Mouse (Mus musculus) limb, embryonic 14.5 days (tissue): ENCODE data around the gene Trim30c. TPM values are rescaled to one million over a fixed set of nuclear protein-coding genes. Genes with fewer than 3 reads are reported as not detected.

Source experiments
- polyA plus RNA-seq, 2 experiments: library from polyadenylated mRNA; depleted of rRNA in 1 of 2; stranded (reverse) in 1 of 2; unstranded in 1 of 2; fragments of >200 nt; fragmentation: Nextera tagmentation in 1 of 2; extraction: Ambion mirVana in 1 of 2; gene quantifications; 2 replicates each; pipeline versions ENCODE4 v1.2.1 to v1.2.3; 2012 to 2014

The Trim30c gene
- polyA plus RNA-seq, 2 experiments, result 0.14 to 0.24 TPM

Other genes with a start within 250 kb of the Trim30c start
- not detected in 2 replicates for gene Olfm5, start 236.0 kb downstream of the Trim30c start, polyA plus RNA-seq (2012; rRNA removed)
- not detected in 2 replicates for gene Olfm5, start 236.0 kb downstream of the Trim30c start, polyA plus RNA-seq (2014; fragmentation: Nextera tagmentation; extraction: Ambion mirVana)
- 0.05 and 0.08 TPM in 2 replicates for gene Olfr648, start 217.4 kb downstream of the Trim30c start, polyA plus RNA-seq (2012; rRNA removed)
- gene Olfr648, start 217.4 kb downstream of the Trim30c start, polyA plus RNA-seq (2014; fragmentation: Nextera tagmentation; extraction: Ambion mirVana), result 0.21 and 0.35 TPM in 2 replicates
- gene Olfr649, start 204.9 kb downstream of the Trim30c start, polyA plus RNA-seq (2012; rRNA removed), result not detected in 2 replicates
- gene Olfr649, start 204.9 kb downstream of the Trim30c start, polyA plus RNA-seq (2014; fragmentation: Nextera tagmentation; extraction: Ambion mirVana), result not detected in 2 replicates
- 1.1 and 1.4 TPM in 2 replicates for gene Trim6, start 182.0 kb downstream of the Trim30c start, polyA plus RNA-seq (2012; rRNA removed)
- 0.28 and 0.43 TPM in 2 replicates for gene Trim6, start 182.0 kb downstream of the Trim30c start, polyA plus RNA-seq (2014; fragmentation: Nextera tagmentation; extraction: Ambion mirVana)
- 3.4 and 3.5 TPM in 2 replicates for gene Trim34a, start 156.4 kb downstream of the Trim30c start, polyA plus RNA-seq (2012; rRNA removed)
- gene Trim34a, start 156.4 kb downstream of the Trim30c start, polyA plus RNA-seq (2014; fragmentation: Nextera tagmentation; extraction: Ambion mirVana), result 1.6 and 1.9 TPM in 2 replicates
- gene Trim5, start 112.7 kb downstream of the Trim30c start, polyA plus RNA-seq (2012; rRNA removed), result 0.20 and 0.29 TPM in 2 replicates
- 0.10 and 0.25 TPM in 2 replicates for gene Trim5, start 112.7 kb downstream of the Trim30c start, polyA plus RNA-seq (2014; fragmentation: Nextera tagmentation; extraction: Ambion mirVana)
- 6.5 and 9.1 TPM in 2 replicates for gene Trim12a, start 85.4 kb downstream of the Trim30c start, polyA plus RNA-seq (2012; rRNA removed)
- gene Trim12a, start 85.4 kb downstream of the Trim30c start, polyA plus RNA-seq (2014; fragmentation: Nextera tagmentation; extraction: Ambion mirVana), result 5.7 and 6.0 TPM in 2 replicates
- gene Trim34b, start 71.4 kb downstream of the Trim30c start, polyA plus RNA-seq (2012; rRNA removed), result 0.04 and 0.11 TPM in 2 replicates
- gene Trim34b, start 71.4 kb downstream of the Trim30c start, polyA plus RNA-seq (2014; fragmentation: Nextera tagmentation; extraction: Ambion mirVana), result 0.33 TPM in 1 of 2 replicates, not detected in the other
- 3.6 and 4.4 TPM in 2 replicates for gene Trim12c, start 47.5 kb downstream of the Trim30c start, polyA plus RNA-seq (2012; rRNA removed)
- gene Trim12c, start 47.5 kb downstream of the Trim30c start, polyA plus RNA-seq (2014; fragmentation: Nextera tagmentation; extraction: Ambion mirVana), result 1.7 TPM in 2 replicates
- 0.04 and 0.06 TPM in 2 replicates for gene Trim30b, start 31.0 kb downstream of the Trim30c start, polyA plus RNA-seq (2012; rRNA removed)
- gene Trim30b, start 31.0 kb downstream of the Trim30c start, polyA plus RNA-seq (2014; fragmentation: Nextera tagmentation; extraction: Ambion mirVana), result 0.07 TPM in 1 of 2 replicates, not detected in the other
- 1.2 and 1.4 TPM in 2 replicates for gene Trim30a, start 64.4 kb upstream of the Trim30c start, polyA plus RNA-seq (2012; rRNA removed)
- gene Trim30a, start 64.4 kb upstream of the Trim30c start, polyA plus RNA-seq (2014; fragmentation: Nextera tagmentation; extraction: Ambion mirVana), result 1.3 and 1.9 TPM in 2 replicates
- 0.36 and 0.40 TPM in 2 replicates for gene Trim30d, start 107.0 kb upstream of the Trim30c start, polyA plus RNA-seq (2012; rRNA removed)
- gene Trim30d, start 107.0 kb upstream of the Trim30c start, polyA plus RNA-seq (2014; fragmentation: Nextera tagmentation; extraction: Ambion mirVana), result 0.36 and 0.50 TPM in 2 replicates
- gene Olfr651, start 149.3 kb upstream of the Trim30c start, polyA plus RNA-seq (2012; rRNA removed), result not detected in 2 replicates
- gene Olfr651, start 149.3 kb upstream of the Trim30c start, polyA plus RNA-seq (2014; fragmentation: Nextera tagmentation; extraction: Ambion mirVana), result not detected in 2 replicates
- not detected in 2 replicates for gene Olfr652, start 160.1 kb upstream of the Trim30c start, polyA plus RNA-seq (2012; rRNA removed)
- not detected in 2 replicates for gene Olfr652, start 160.1 kb upstream of the Trim30c start, polyA plus RNA-seq (2014; fragmentation: Nextera tagmentation; extraction: Ambion mirVana)
- gene Olfr653, start 176.5 kb upstream of the Trim30c start, polyA plus RNA-seq (2012; rRNA removed), result not detected in 2 replicates
- gene Olfr653, start 176.5 kb upstream of the Trim30c start, polyA plus RNA-seq (2014; fragmentation: Nextera tagmentation; extraction: Ambion mirVana), result not detected in 2 replicates
- gene Olfr654, start 186.2 kb upstream of the Trim30c start, polyA plus RNA-seq (2012; rRNA removed), result not detected in 2 replicates
- gene Olfr654, start 186.2 kb upstream of the Trim30c start, polyA plus RNA-seq (2014; fragmentation: Nextera tagmentation; extraction: Ambion mirVana), result not detected in 2 replicates
- gene Olfr655, start 200.9 kb upstream of the Trim30c start, polyA plus RNA-seq (2012; rRNA removed), result not detected in 2 replicates
- gene Olfr655, start 200.9 kb upstream of the Trim30c start, polyA plus RNA-seq (2014; fragmentation: Nextera tagmentation; extraction: Ambion mirVana), result not detected in 2 replicates
- gene Olfr656, start 213.1 kb upstream of the Trim30c start, polyA plus RNA-seq (2012; rRNA removed), result not detected in 2 replicates
- not detected in 2 replicates for gene Olfr656, start 213.1 kb upstream of the Trim30c start, polyA plus RNA-seq (2014; fragmentation: Nextera tagmentation; extraction: Ambion mirVana)
- not detected in 2 replicates for gene Olfr657, start 224.0 kb upstream of the Trim30c start, polyA plus RNA-seq (2012; rRNA removed)
- gene Olfr657, start 224.0 kb upstream of the Trim30c start, polyA plus RNA-seq (2014; fragmentation: Nextera tagmentation; extraction: Ambion mirVana), result not detected in 2 replicates
- 0.01 TPM in 1 of 2 replicates, not detected in the other for gene Olfr658, start 246.5 kb upstream of the Trim30c start, polyA plus RNA-seq (2012; rRNA removed)
- gene Olfr658, start 246.5 kb upstream of the Trim30c start, polyA plus RNA-seq (2014; fragmentation: Nextera tagmentation; extraction: Ambion mirVana), result not detected in 2 replicates